Mouse (Mus musculus) CD4-positive, CD25-positive, alpha-beta regulatory T cell, adult 4 months (primary cell): Measurements from ENCODE around the gene 2410131K14Rik. TPM values are rescaled to one million over a fixed set of nuclear protein-coding genes. Genes with fewer than 3 reads are reported as not detected.

ENCODE experiments used
- ATAC-seq: one replicate; pipeline ENCODE4 v1.8.0; 2017
- polyA plus RNA-seq, 2 experiments: library from polyadenylated mRNA; unstranded; fragments of 100-300 nt; shearing (Covaris generic); gene quantifications; one replicate each; pipeline ENCODE4 v1.2.1; 2017

2410131K14Rik gene
- polyA plus RNA-seq, 2 experiments from 2014 or later, result 3.6 TPM

DNA sequence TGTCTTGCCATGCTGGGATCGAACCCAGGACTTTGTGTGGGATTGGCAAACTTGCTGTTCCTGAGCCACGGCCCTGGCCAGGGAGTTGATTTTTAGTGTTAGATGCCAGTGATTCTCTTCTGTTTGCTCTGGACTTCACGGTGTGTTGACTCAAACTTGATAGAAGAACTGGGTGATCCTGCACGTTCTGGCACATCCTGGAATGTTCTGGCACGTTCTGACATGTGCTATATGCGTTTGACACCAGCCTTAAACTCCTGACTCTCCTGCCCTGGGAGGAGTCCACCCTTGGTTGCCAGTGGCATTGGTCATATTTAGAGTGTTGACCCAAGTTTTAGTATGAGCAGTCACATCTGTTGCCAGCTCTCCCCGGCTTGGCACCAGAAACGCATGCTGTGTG is 17.4 kb downstream of the 2410131K14Rik start:
- ATAC-seq, result no peak

DNA sequence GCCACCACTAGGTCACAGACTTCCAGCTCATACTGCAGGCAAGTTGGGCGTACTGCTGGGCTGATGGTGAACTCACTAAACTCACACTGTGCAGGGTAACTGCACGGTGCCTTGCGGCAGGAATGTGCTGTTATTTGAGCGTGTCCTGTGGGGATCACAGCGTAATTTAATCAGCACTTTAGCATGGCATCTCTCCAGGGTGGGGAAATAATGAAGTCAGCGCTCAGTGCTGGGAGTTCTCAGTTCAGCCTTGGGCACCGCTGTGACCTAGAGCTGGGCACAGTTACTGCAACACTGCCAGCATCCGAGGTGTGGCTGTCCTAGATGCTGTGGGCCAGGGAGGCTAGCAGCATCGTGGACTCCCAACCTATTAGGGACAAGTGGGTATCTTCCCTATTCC is 19.3 kb downstream of the 2410131K14Rik start:
- ATAC-seq, result no peak

DNA sequence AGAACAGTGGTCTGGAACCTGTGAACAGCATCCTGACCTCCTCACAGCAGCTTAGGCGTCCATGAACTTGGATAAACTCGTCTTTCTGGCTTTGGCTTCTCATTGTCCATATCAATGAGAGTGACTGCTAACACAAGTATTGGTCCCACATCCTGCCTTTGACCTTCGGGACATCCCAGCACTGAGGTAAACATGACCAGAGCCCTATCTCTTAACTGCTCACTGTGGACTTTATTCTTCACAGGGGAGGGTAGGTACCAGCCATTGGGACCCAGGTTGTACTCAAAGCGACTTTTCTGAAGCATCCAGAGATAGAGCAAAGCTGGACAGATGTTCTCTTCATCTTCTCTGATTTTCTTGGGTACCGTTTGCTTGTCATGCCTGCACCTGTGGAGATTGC is 20.3 kb downstream of the 2410131K14Rik start:
- no peak for ATAC-seq

DNA sequence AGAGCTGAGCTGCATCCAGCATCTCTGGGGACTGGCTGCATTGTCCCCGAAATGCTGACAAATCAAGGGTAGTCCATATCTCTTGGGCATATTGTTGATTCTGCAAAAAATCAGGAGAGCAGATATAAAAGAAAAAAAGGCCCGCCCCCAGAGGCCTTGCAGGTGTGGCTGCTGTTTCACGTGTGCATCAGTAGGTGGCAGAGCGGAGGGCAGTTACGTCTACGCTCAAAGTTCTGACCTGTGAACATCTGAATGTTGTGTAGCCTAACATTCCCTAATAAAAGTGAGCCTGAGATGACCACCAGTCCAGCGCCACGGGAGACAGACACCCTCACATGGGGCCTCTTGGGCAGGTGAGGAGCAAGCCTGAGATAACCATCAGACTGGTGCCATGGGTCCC is 21.3 kb downstream of the 2410131K14Rik start:
- no peak for ATAC-seq

DNA sequence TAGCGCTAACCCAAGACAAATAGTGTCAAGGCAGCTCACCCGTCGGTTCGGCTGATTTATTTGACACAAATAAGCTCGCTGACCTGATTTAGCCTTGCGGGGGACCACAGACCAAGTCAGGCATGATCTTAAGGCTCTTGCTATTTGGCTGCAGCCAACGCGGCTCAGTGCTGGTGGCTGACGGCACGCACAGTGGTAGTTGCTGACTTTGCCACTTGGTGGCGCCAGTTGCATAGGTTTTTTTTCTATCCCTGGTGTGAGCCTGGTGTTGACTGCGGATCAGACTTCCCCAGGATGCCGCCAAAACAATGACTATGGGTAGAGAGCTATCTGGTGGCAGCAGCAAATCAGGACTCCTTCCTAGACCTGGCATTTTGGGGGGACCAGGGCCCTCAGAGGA is 24.0 kb downstream of the 2410131K14Rik start:
- ATAC-seq, result peak; percentile 78

DNA sequence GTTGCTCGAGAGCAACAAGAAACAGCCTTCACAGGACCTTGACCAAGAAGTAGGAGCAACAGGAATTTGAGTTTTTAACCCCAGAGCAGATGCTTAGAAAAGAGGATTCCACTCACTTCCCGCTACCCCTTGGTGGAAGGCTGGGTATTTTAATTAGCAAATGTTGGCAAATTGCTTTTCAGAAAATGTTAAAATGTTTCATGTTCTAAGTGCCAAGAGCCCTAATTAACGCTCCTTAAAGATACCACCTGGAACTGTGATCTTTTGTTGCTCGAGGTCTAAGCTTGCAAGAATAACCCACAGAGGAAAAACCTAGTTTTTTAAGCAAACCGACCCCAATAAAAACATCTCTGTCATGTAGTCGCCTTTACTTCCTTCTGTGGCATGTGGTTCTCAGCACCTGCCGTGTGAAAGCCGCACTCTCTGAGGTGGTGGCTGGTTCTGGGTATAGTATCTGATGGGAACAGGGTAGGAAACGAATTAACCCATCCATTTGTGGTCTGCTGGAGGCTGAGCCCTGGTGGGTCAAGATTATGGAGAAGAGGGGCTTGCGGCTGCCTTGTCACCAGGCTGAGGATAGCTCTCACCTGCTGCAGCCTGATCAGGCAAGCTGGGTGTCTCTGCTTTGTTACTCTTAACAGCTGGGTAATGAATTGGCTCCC is 26.6 kb downstream of the 2410131K14Rik start:
- no peak for ATAC-seq

DNA sequence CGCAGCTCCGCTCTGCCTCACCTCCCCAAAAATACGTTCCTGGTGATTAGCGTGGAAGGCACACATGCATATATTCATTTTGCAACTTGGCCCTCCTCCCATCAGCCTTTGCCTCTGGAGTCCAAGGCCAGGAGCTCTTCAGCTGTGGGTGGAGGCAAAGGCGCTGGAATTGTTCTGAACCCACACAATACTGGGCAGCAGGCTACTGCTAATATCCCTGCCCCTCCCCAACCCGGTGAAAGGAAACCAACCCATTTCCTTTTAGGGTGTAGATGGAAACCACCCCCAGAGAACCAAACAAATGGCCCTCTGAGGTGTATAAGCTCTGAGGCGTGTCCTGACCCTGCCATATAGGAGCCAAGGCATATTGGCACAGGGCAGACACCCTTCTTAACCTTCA is 28.4 kb downstream of the 2410131K14Rik start:
- no peak for ATAC-seq

DNA sequence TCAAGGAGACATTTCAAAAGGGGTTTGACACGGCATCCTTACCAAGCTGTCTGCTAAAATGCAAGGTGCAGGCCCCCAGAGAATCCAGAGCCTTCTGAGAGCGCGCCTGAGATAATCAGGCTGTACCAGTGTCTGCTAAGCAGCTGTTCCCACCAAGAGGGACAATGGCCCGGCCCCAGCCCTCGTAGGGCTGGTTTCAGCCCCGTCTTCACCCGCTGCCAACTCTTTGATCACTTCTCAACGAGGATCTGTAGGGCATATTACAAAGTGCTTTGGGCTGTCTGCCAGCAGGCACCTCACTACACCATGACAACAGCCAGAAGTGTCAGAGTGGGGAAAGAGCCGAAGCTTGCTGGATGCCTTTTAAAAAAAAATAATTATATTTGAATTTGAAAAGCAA is 29.5 kb downstream of the 2410131K14Rik start:
- ATAC-seq, result no peak

DNA sequence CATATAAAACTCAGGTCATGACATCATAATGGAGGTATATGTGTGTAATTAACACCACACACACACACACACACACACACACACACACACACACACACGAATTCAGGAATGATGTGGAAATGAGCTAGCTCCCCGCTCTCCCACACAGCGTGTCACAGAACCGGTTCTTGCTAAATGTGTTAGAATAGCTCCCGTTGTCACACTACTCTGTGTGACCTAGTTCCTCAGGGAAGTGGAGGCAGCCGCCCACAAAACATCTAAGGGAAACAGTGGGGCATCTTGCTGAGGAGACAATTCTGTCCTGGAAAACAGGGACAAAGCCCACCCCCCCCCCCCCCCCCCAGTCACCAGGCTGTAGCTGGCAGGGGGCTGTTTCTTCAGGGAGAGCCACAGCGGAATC is 31.3 kb downstream of the 2410131K14Rik start:
- ATAC-seq, result no peak

DNA sequence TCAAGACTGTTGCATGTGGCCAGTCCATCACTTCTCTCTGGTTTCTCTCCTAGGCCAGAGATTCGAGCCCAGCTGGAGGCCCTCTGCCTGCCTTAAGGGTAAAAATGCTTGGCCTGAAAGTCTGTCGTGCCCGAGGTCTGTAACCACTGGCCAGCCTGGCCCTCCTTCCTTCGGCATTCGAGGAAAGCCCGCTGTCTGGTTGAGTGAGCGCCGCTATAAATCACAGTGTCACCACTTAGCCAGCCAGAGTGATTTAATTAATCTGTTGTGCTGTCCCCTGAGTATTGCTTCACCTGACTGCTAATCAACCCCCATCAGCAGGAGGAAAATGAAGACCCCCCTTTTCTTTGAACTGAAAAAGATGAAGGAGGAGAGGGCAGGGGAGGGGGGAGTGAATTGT is 31.7 kb downstream of the 2410131K14Rik start:
- ATAC-seq, result no peak

DNA sequence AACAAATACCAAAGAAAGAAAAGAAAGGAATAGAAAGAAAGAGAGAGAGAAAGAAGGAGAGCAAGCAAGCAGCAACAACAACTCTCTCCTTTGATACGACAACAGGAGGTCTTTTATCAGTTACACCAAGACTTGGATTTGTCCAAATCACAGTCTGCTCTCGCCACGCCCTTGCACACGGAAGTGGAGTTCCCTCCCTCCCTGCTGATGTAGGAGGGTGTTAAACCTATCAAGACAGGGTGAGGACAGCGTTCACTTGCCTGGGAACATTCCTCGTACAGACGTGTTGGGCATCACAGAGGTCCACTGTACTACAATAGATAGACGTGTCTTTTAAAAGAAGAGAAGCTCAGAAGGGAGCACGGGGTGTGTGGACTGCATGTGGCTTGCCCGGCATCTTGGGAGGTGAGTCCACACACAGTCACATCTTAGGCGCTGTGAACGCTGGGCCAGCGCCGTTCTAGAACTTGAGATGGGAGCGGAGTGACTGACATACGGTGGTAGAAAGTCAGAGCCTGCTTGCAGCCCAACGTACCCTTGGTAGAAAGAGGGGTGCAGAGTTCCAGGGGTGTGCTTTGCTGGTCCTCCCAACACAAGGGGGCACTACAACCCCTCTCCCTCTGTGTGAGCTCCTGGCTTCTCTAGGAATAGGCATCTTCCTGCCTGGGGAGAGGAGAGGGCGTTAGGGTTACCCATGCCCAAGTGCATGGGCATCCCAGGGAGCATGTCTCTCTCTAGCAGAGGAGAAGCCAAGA is 32.9 kb downstream of the 2410131K14Rik start:
- no peak for ATAC-seq

DNA sequence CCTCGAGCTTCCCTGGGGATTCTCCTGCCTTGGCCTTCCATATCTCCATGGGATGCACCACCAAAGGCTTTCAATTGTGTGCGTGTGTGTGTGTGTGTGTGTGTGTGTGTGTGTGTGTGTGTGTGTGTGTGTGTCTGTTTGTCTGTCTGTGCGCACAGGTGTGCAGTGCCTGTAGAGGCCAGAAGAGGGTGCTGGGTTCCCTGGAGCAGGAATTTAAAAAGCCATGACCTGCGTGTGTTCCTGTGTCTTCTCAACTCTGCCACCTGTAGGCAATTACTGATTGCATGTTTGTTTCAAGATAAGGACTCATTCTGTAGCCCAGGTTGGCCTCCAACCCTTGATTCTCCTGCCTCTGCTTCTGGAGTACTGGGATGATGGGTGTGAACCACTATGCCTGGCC is 46.4 kb downstream of the 2410131K14Rik start:
- ATAC-seq, result no peak

DNA sequence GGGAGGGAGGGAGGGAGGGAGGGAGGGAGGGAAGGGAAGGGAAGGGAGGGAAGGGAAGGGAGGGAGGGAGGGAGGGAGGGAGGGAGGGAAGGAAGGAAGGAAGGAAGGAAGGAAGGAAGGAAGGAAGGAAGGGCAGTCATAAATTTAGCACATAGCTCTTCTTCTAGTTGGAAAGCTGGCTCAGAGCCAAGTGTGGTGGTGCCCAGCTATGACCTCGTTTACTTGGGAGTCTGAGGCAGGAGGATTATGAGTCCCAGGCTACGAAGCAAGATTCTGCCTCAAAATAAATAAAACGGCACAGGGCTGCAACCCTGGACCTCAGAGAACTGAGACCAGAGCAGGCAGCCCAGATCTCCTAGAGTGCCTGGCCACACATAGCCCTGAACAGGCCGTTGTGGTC is 47.4 kb downstream of the 2410131K14Rik start:
- ATAC-seq, result no peak

DNA sequence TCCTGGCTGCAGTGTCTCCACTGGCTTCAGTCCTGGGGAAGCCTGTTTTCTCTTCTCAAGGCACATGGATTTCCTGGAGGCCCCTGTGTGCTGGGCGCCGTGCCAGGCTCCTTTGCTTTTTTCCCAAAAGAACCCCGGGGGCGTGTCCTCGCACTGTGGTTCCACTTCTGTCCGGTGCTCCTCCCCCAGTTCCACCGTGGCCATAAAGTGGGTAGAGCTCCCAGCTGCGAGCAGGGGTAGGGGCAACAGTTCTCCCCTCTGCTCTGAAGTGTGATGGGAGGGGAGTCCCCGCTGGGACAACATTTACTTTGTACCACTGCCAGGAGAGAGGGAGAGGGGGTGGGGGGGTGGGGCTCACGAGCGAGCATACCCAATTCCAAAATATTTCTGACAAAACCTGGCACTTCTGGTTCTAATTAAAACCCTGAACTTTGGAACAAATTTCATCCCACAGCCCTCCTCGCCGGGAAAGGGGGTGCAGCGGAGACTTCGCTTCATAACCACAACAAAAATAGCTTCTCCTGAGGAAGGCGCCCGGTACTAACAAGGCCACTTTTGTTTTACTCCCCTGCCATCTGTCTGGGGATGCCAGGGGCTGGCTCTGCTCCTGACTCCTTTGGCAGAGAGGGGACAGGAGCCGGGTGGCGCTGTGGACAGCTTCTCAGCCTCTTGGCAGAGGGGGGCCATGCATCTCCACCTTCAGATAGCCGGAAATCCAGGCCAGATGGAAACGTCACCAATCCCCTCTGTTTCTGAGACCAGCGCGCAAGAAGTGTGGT is 49.2 kb downstream of the 2410131K14Rik start:
- no peak for ATAC-seq

DNA sequence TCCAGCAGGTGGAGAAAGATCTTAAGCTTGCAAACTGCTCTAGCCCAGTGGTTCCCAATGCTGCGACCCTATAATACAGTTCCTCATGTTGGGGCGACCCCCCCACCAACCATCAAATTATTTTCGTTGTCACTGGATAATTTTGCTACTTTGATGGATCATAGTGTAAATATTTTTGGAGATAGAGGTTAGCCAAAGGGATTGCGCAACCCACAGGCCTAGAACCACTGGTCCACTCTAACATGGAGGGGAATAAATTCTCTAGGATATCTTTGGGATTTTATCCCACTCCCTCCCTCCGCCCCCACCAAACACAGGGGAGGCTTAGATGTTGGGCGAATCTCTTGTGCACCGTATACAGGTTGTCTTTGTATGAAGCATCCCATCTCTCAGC is 49.8 kb downstream of the 2410131K14Rik start:
- no peak for ATAC-seq

DNA sequence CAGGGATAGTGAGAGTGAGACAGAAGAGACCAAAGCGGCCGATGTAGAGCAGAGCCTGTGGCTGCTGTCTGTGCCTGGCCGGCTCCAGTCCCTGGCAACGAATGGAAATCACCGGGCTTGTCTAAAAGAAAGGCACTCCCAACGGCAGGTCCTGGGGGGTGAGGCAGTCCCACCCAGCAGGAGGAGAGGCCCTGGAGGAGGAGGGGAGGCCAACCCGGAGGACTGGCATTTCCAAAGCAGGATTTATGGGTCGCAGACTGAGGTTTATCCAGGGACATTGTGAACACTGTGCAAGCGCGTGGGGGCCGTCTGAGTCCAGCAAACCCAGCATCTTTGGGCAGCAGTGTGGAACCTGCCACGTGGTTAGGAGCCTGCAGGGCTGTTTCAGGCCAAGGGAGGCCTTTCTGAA is 52.3 kb downstream of the 2410131K14Rik start:
- ATAC-seq, result no peak

DNA sequence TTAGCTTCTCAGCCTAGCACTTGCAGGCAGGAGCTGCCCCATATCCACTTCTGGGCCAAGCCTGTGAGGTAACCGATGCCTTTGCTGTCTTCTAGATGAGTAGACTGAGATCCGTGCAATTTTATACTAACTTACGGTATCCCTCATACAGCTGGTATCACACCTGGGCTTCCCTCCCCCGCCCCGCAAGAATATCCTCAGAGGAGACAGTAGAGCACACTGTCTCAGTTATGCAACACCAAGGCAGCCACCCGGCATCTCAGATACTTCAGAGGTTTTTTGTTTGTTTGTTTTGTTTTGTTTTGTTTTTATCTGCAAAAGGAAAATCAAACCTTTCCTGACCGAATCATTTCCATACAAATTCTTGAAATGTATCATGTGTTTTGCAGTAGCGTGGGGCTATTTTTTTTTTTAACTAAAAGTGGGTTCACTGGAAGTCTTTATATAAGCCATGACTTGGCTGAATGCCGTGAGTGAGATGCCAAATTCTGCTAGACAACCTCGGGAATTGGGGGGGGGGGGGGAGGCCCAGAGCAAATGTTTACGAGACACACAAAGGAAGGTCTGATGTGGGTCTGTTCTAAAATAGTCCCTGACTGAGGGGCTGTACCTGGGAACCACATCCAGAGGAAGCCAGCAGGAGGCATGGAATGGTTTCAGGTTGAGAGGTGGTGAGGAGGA is 54.8 kb downstream of the 2410131K14Rik start:
- no peak for ATAC-seq

DNA sequence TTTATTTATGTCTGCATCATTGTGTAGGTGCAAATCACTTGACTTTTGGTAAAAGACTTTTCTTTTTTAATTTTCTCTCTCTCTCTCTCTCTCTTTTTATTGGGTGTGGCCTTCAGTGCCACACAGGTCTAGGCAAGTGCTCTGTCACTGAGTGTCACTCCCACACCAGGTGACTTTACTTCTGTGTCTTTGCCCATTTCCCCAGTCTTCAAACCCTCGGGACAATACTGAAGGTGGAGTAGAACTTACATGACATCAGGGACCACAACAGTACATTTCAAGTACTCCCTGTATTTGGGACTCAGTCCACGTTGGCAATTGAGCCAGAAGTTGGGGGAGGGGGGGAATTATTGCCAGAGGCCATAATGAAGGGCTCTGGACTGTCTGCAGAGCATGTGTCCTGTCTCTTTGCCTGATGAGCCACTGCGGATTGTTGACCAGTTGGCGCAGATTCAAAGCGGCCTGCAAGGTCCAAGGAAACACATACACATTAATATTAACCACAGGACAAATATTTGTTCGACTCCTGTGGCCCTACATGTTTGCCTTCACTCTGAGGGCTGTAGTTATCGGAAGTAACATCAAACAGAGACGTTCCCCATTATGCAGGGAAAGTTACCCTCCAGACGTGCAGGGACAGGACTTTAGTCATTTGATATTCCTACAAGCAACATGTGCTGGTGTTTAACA is 57.6 kb downstream of the 2410131K14Rik start:
- no peak for ATAC-seq

DNA sequence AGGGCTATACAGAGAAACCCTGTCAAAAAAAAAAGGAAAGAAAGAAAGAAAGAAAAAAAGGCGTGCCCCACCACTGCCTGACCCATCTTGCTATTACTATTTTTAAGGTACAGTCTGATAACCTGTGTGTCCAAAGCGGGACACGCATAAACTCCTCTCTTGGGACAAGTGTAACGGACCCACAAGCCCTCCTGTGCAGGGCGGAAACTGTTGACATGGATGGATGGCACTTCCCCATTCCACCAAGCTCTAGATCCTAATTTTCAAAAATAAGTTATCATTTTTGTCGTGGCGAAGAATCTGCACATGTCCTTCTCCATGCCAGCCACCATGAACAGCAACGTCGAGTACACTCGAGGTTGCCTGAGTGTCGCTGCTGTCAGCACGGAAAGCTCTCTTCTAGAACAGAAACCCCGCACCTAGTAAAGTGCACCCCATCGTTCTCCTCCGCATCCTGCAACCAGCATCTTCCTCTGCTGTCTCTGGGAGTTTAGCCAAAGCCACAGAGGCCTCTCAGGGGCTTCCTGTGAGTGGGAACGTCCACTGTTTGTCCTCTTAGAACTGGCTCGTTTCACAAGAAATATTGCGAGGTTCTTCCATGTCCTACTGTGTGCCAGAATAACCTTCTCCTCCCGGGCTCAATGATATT is 60.1 kb downstream of the 2410131K14Rik start:
- no peak for ATAC-seq

DNA sequence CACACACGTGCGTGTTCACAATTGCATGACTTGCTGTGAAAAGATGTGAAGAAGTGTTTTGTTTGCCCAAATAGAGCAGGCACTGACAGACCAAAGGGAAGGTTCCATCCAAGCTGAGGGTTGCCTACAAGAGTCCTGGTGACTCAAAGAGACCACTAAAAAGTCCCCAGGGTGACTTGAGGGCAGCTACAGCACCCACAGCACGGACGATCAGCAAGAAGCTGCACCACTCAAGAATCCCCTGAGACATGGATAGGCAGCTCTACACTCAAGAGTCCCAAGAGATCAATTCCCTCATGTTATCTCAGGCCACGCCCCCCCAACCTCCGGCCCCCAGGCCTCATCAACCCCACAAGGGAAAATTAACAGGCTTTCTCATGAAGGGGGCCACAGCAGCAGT is 65.4 kb downstream of the 2410131K14Rik start:
- no peak for ATAC-seq

DNA sequence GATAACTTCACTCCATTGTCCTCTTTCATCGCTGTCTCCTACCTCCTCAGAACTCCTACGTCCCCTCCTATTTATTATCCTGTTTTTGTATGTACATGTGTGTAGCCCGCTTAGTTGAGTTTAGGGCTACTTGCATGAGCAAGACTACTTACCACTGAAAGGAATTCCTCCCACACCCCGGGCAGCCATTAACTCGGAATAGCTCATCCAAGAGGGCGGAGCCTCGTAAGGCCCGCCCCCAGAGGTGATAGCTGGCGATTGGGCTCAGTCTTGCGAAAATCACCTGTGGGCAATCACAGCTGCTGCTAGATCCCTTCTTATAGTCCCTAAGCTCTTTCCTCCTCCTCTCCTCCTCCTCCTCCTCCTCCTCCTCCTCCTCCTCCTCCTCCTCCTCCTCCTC is 66.2 kb downstream of the 2410131K14Rik start:
- ATAC-seq, result no peak

DNA sequence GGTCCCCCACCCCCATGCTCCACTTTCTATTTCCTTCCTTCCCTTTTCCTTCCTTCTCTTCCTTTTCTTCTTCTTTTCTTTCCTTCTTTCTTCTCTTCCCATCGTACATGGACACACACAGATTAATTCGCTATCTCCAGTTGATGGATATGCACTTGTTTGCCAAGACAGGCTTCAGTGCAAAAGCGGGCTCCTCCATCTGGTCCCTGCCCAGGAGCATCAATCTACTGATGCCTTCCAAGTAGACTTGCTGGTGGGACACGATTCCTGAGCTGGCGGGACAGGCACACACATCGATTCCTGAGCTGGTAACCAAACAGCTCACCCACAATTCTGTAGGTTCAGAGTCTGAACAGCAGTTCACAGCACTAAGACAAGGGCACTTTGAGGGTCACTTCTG is 68.7 kb downstream of the 2410131K14Rik start:
- no peak for ATAC-seq
